Mouse (Mus musculus) heart, embryonic 11.5 days (tissue): ENCODE measurements around the gene Tpx2. TPM values are rescaled to one million over a fixed set of nuclear protein-coding genes. Genes with fewer than 3 reads are reported as not detected.

Experiments used
- ATAC-seq: fragments of 200-750 bp; cut with Nextera tagmentation; replicated peaks from 2 replicates; pipeline ENCODE4 v1.8.0; 2017; ENCODE audit warnings: moderate library complexity; ENCODE audit not compliant: insufficient number of reproducible peaks, low FRiP score, low TSS enrichment
- H3K27ac ChIP-seq: fragments of 300-500 bp; sonication (generic); 2 replicates; pipeline ENCODE4 v1.5.1; 2014; ENCODE audit warnings: mild to moderate bottlenecking, low read depth, low read length
- H3K27me3 ChIP-seq: fragments of 300-500 bp; sonication (generic); 2 replicates; pipeline ENCODE4 v1.6.1; 2014; ENCODE audit warnings: mild to moderate bottlenecking, low read length, mixed read lengths; ENCODE audit not compliant: control insufficient read depth, insufficient read depth
- H3K36me3 ChIP-seq: fragments of 300-500 bp; sonication (generic); 2 replicates; pipeline ENCODE4 v1.6.1; 2014; ENCODE audit warnings: mild to moderate bottlenecking, low read length, moderate library complexity, mixed read lengths; ENCODE audit not compliant: control insufficient read depth, insufficient read depth
- H3K4me1 ChIP-seq: fragments of 300-500 bp; sonication (generic); 2 replicates; pipeline ENCODE4 v1.6.1; 2014; ENCODE audit warnings: low read length; ENCODE audit not compliant: control insufficient read depth, insufficient read depth
- H3K4me2 ChIP-seq: fragments of 300-500 bp; sonication (generic); 2 replicates; pipeline ENCODE4 v1.6.1; 2014; ENCODE audit warnings: mild to moderate bottlenecking, moderate library complexity
- H3K4me3 ChIP-seq: fragments of 300-500 bp; sonication (generic); 2 replicates; pipeline ENCODE4 v1.5.1; 2014; ENCODE audit warnings: low read depth, low read length
- H3K9ac ChIP-seq: fragments of 300-500 bp; sonication (generic); 2 replicates; pipeline ENCODE4 v1.6.1; 2014; ENCODE audit warnings: mild to moderate bottlenecking, low read depth, low read length, moderate library complexity
- H3K9me3 ChIP-seq: fragments of 300-500 bp; sonication (generic); replicated peaks from 2 replicates; pipeline ENCODE4 v1.6.1; 2016; ENCODE audit warnings: low read length; ENCODE audit not compliant: control insufficient read depth
- WGBS: fragments of 180-500 bp; shearing (Covaris S2); extraction: QIAGEN DNeasy Blood & Tissue Kit; methylation state at CpG from one replicate; pipeline ENCODE4 v1.1.7; 2014; ENCODE audit not compliant: insufficient replicate concordance; 5-methylcytosine and 5-hydroxymethylcytosine counted together
- polyA plus RNA-seq: library from polyadenylated mRNA; unstranded; fragments of >200 nt; fragmentation: Nextera tagmentation; extraction: Ambion mirVana; gene quantifications from 2 replicates; pipeline ENCODE4 v1.2.1, GENCODE M21; 2014

Gene Tpx2
- polyA plus RNA-seq, 1 experiment from 2014 or later, result 88.3 TPM

DNA sequence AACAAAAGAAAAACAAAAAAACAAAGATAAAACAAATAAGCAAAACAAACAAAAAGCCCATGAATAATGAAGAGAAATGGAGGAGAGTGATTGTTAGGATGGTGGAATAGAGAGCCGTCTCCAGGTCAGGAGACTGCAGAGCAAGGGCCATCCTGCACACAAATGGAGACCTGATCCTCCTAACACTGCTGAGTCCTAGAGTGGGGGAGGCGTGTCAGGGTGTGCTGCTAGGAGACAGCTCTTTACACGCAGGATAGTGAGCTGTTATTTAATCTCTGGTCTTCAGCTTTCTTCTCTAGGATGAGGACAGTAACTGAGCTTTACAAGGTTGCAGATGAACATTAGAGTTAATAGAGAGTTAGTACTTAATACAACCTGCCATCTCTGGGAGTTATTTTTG is 14.9 kb downstream of the Tpx2 start:
- H3K4me1 ChIP-seq, result 0 out of 2 replicates have a peak, but pooled peaks cover 4% of the 10 kb centered on the region
- H3K36me3 ChIP-seq, result peaks cover 15% of the 10 kb centered on the region
- ATAC-seq, result no peak
- H3K4me2 ChIP-seq, result no peak overlapping the region
- H3K27me3 ChIP-seq, result no peaks in the 10 kb centered on the region
- no peaks in the 10 kb centered on the region for H3K9me3 ChIP-seq
- H3K27ac ChIP-seq, result no peak overlapping the region
- 72% methylated on average over 3 of the region's 3 CpGs for WGBS
- H3K4me3 ChIP-seq, result no peak overlapping the region
- no peak overlapping the region for H3K9ac ChIP-seq

DNA sequence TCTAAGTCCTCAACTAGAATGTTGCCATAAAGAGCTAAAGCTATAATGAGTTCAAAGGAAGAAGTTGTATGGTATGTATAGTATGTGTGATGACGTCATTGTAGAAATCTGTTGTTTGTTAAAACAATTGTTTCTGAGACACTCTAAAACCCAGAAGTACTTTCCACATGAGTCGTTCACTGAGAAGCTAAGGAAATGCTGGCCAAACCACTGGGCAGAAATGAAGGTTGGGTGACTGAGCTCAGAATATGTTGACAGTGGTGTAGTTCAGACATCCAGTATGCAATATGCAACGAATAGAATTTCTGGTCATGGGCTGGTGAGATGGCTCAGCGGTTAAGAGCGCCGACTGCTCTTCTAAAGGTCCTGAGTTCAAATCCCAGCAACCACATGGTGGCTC is 15.6 kb downstream of the Tpx2 start:
- 91% methylated on average over 6 of the region's 6 CpGs for WGBS
- Histone ChIP-seq H3K27ac (no peak overlapping the region), H3K4me3 (no peak overlapping the region), H3K27me3 (no peaks in the 10 kb centered on the region), H3K36me3 (peaks cover 13% of the 10 kb centered on the region), H3K9ac (no peak overlapping the region), H3K4me2 (no peak overlapping the region), H3K4me1 (0 out of 2 replicates have a peak, but pooled peaks cover 4% of the 10 kb centered on the region), H3K9me3 (no peaks in the 10 kb centered on the region)
- no peak for ATAC-seq

DNA sequence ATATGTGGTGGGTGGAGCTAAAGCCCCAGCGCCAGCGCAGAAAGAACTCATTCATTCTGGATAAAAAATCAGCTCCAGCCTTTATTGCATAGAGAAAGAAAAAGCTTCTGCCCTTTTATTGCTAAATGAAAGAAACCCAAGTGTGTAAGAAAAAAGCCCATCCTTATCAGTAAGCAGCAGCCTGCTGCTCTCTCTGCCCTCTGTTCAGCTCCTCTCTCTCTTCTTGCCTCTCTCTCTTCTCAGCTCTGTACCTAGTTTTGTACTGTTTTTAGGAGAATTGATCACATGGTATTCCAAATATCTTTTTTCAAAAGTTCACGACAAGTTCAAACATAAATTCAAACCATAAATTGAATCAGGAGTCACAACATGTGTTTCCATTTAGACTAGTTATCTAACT is 30.5 kb downstream of the Tpx2 start:
- Histone ChIP-seq H3K27ac (no peak overlapping the region), H3K9ac (no peak overlapping the region), H3K9me3 (no peaks in the 10 kb centered on the region), H3K4me3 (no peak overlapping the region), H3K4me1 (no peaks in the 10 kb centered on the region), H3K27me3 (no peaks in the 10 kb centered on the region), H3K4me2 (no peak overlapping the region), H3K36me3 (peaks cover 44% of the 10 kb centered on the region)
- WGBS, result 92% methylated on average over 3 of the region's 3 CpGs
- no peak for ATAC-seq

DNA sequence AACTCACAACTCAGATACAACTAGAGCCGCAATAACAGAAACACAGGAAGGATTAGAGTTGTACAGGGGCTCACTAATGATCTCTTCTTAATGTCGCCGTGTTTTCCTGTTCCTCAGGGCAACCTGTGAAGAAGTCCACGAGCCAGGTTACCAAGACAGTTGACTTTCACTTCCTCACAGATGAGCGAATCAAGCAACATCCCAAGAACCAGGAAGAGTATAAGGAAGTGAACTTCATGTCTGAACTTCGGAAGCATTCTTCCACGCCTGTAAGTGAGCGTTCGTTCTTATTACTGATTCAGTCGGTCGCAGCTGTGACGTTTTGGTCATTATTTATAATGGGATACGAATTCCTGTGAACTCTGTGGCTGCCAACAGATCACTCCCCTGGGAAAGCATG is 33.1 kb downstream of the Tpx2 start:
- no peak overlapping the region for H3K27ac ChIP-seq
- no peak overlapping the region for H3K4me3 ChIP-seq
- no peak overlapping the region for H3K9ac ChIP-seq
- H3K9me3 ChIP-seq, result no peaks in the 10 kb centered on the region
- no peaks in the 10 kb centered on the region for H3K4me1 ChIP-seq
- no peak overlapping the region for H3K4me2 ChIP-seq
- WGBS, result 93% methylated on average over 13 of the region's 13 CpGs
- no peaks in the 10 kb centered on the region for H3K27me3 ChIP-seq
- ATAC-seq, result no peak
- H3K36me3 ChIP-seq, result peaks cover 58% of the 10 kb centered on the region

DNA sequence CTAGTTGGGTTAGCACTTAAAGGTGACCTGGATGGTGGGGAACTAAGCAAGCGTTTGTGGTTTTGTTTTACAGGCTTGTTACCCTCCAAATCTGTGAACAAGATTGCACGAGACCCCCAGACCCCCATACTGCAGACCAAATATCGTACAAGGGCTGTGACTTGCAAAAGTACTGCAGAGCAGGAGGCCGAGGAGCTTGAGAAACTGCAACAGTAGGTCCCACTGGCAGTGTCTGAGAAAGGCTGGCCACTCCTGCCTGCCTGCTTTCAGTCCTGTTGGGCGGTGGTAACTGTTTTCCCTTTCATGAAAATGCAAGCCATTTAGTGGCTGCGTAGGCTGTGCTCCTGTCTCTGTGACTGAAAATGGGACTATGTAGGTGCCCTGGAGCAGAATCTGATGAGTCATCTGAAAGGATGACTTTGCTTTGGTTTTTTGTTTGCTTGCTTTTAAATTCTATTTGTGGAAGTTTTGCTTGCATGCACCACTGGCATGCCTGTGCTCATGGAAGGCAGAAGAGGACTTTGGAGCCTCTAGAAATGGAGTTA is 36.4 kb downstream of the Tpx2 start:
- no peaks in the 10 kb centered on the region for H3K9me3 ChIP-seq
- no peaks in the 10 kb centered on the region for H3K27me3 ChIP-seq
- 92% methylated on average over 6 of the region's 6 CpGs for WGBS
- H3K4me3 ChIP-seq, result no peak overlapping the region
- H3K27ac ChIP-seq, result no peak overlapping the region
- H3K4me1 ChIP-seq, result no peaks in the 10 kb centered on the region
- H3K36me3 ChIP-seq, result peaks cover 68% of the 10 kb centered on the region
- H3K9ac ChIP-seq, result no peak overlapping the region
- ATAC-seq, result no peak
- no peak overlapping the region for H3K4me2 ChIP-seq

DNA sequence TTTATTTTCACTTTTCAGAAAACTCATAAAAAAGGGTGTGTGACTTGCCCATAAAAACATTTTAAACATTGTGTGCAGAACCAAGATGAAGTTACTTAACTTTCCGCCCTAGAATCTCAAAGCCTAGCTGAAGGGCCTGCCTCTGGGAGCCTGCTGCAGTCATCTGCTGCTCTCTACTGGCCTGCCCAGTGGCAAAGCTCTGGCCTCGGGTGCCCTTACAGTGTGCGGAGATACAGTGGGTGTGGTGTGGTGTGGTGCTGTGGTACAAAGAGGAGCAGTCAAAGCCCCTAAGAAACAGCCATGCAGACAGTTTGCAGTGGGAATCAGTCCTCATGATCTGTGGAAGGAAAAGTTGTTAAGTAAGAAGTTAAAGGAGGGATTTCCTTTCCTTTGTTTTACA is 39.5 kb downstream of the Tpx2 start:
- Histone ChIP-seq H3K4me1 (no peaks in the 10 kb centered on the region), H3K4me2 (no peak overlapping the region), H3K27me3 (no peaks in the 10 kb centered on the region), H3K36me3 (peaks cover 59% of the 10 kb centered on the region), H3K4me3 (no peak overlapping the region), H3K27ac (no peak overlapping the region), H3K9me3 (no peaks in the 10 kb centered on the region), H3K9ac (no peak overlapping the region)
- ATAC-seq, result no peak
- WGBS, result 90% methylated on average over 3 of the region's 3 CpGs

DNA sequence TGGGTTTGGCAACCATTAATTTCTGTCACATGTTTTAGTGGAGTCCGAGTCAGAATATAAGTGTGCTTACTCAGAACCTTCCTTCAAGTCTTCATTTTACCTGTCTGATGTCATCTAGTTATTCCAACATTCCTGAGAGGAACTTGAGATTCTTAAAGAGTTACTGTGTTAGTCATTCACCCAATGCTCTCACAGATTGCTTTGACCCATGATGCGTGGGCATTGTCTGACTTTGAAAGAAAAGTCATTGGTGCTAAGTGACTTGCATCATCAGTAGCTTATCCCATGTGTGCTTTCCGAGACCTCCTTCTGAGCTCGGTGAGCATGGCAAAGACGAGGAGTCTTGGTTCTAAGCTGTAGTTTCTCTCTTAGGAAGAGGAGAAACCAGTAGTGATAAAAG is 41.0 kb downstream of the Tpx2 start:
- WGBS, result 93% methylated on average over 5 of the region's 5 CpGs
- H3K9ac ChIP-seq, result no peak overlapping the region
- H3K4me3 ChIP-seq, result no peak overlapping the region
- no peak for ATAC-seq
- no peak overlapping the region for H3K4me2 ChIP-seq
- H3K27me3 ChIP-seq, result no peaks in the 10 kb centered on the region
- no peaks in the 10 kb centered on the region for H3K4me1 ChIP-seq
- no peak overlapping the region for H3K27ac ChIP-seq
- H3K9me3 ChIP-seq, result no peaks in the 10 kb centered on the region
- H3K36me3 ChIP-seq, result peaks cover 67% of the 10 kb centered on the region

DNA sequence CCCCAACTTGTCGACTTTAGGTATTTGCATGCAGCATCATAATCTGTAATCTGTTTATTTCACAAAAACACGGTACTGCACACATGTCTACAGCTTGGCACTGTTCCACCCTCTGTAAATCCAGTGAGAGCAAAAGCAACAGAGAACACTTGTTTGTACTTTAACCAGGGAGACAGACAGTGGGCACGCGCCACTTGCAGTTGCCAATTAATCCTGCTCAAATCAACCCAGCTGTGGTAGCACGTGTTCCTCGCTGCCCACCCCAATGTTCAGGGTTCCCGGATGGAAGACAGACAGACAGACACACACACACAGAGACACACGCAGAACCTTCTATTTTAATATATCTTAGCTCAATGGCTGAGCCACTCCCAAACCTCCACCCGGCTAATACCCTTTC is 48.1 kb downstream of the Tpx2 start:
- Histone ChIP-seq H3K9me3 (no peaks in the 10 kb centered on the region), H3K27me3 (no peaks in the 10 kb centered on the region), H3K4me2 (no peak overlapping the region), H3K4me1 (no peaks in the 10 kb centered on the region), H3K4me3 (no peak overlapping the region), H3K36me3 (peaks cover 42% of the 10 kb centered on the region), H3K9ac (no peak overlapping the region), H3K27ac (no peak overlapping the region)
- WGBS, result 92% methylated on average over 9 of the region's 9 CpGs
- ATAC-seq, result no peak

DNA sequence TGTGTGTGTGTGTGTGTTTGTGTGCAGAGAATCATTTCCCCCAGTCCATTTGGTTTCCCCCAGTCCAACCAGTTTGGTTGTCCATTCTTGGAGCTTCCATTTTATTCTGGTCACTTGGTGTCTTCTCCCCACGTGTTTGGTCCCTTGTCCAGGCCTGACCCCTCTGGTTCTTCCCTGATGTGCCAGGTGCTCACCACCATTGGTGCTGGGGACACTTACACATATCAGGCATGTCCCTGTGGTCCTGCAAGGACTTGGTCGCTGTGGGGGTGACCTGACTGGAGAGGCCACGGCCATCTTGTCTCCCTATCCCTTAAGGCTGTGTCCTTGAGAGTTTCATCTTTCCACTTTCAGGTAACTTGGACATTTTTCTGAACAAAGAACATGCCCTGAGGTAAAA is 49.2 kb downstream of the Tpx2 start:
- no peak overlapping the region for H3K4me3 ChIP-seq
- WGBS, result 93% methylated on average over 3 of the region's 3 CpGs
- H3K4me1 ChIP-seq, result no peaks in the 10 kb centered on the region
- H3K9me3 ChIP-seq, result no peaks in the 10 kb centered on the region
- H3K27ac ChIP-seq, result no peak overlapping the region
- ATAC-seq, result no peak
- H3K4me2 ChIP-seq, result no peak overlapping the region
- H3K27me3 ChIP-seq, result no peaks in the 10 kb centered on the region
- H3K9ac ChIP-seq, result no peak overlapping the region
- peaks cover 34% of the 10 kb centered on the region for H3K36me3 ChIP-seq
